Mouse (Mus musculus) midbrain, embryonic 10.5 days (tissue): ENCODE data around the gene Rnpc3. TPM values are rescaled to one million over a fixed set of nuclear protein-coding genes. Genes with fewer than 3 reads are reported as not detected.

Source experiments
- polyA plus RNA-seq: library from polyadenylated mRNA; unstranded; fragments of >200 nt; fragmentation: Nextera tagmentation; extraction: Ambion mirVana; gene quantifications from 2 replicates; pipeline ENCODE4 v1.2.1, GENCODE M21; 2016

Gene Rnpc3
- polyA plus RNA-seq, 1 experiment from 2014 or later: 34.1 TPM

Other genes with a start within 250 kb of the Rnpc3 start
- gene Amy2a1, start 97.7 kb downstream of the Rnpc3 start, polyA plus RNA-seq: not detected in 2 replicates
- 0.16 and 1.8 TPM in 2 replicates for gene Amy1, start 23.4 kb downstream of the Rnpc3 start, polyA plus RNA-seq